In genomic region chr2:27083761-27084475, GRCm38 (mm10) we compare ENCODE assay signal across 17 mouse cellular contexts. TPM values are rescaled to one million over a fixed set of nuclear protein-coding genes. Genes with fewer than 3 reads are reported as not detected.
DNase-seq lines count a peak whose midpoint lies in the region; ATAC-seq and TF ChIP-seq lines count a peak whose summit lies in the region.
"Had no signal": no experiment of that assay in that cellular context is flagged by ENCODE, and none has a peak within 500 bp of the region (broad histone marks: within the 10 kb centered on the region; RNA-seq: fewer than 3 reads in every experiment).

No protein-coding gene starts in this region.

- H3K27ac ChIP-seq in heart, adult 2 months = no peak overlapping the region
- H3K27ac ChIP-seq in lung, postnatal 0 days (ENCODE audit: low read length) = peak overlapping the region; percentile 20; the same call in 1 of the 2 replicates
- no peak overlapping the region for H3K27ac ChIP-seq in neural tube, embryonic 15.5 days (replicated peaks)
- H3K27ac ChIP-seq: heart, embryonic 15.5 days; liver, embryonic 14.5 days had no signal

- TF ChIP-seq POLR2A in heart, adult 2 months (IDR thresholded peaks at IDR 0.05; ENCODE audit: insufficient read depth, low read depth, low read length) = no peak
- no peak for TF ChIP-seq POLR2A in lung, adult 2 months (IDR thresholded peaks at IDR 0.05; ENCODE audit: borderline replicate concordance, extremely low read depth, low read depth, low read length)

- no peak for TF ChIP-seq EP300 in heart, adult 2 months (IDR thresholded peaks at IDR 0.05; ENCODE audit: insufficient read depth, low read depth, low read length)
- TF ChIP-seq EP300 in lung, postnatal 0 days (IDR thresholded peaks at IDR 0.05) = no peak

- H3K4me2 ChIP-seq in lung, postnatal 0 days (replicated peaks; ENCODE audit: low read depth, low read length) = no peak overlapping the region
- no peak overlapping the region for H3K4me2 ChIP-seq in neural tube, embryonic 15.5 days
- H3K4me2 ChIP-seq: heart, embryonic 15.5 days had no signal

- no peak for TF ChIP-seq CTCF in heart, adult 2 months (IDR thresholded peaks at IDR 0.05)
- TF ChIP-seq CTCF in lung, postnatal 0 days (IDR thresholded peaks at IDR 0.05) = no peak
- no peak for TF ChIP-seq CTCF in lung, adult 2 months (IDR thresholded peaks at IDR 0.05; ENCODE audit: insufficient read depth, low read length)

- H3K4me1 ChIP-seq in heart, adult 2 months (ENCODE audit: control insufficient read depth, insufficient read depth, low read length) = peaks cover 32% of the 10 kb centered on the region
- peaks cover 18% of the 10 kb centered on the region; the same call in 1 of the 2 replicates for H3K4me1 ChIP-seq in lung, postnatal 0 days (ENCODE audit: insufficient read depth, low read depth, low read length)
- peaks cover 30% of the 10 kb centered on the region for H3K4me1 ChIP-seq in lung, adult 2 months (ENCODE audit: control insufficient read depth, insufficient read depth, low read length)
- peaks cover 36% of the 10 kb centered on the region for H3K4me1 ChIP-seq in neural tube, embryonic 15.5 days

- H3K27me3 ChIP-seq in heart, adult 2 months (ENCODE audit: control insufficient read depth, insufficient read depth, low read length) = no peaks in the 10 kb centered on the region
- H3K27me3 ChIP-seq in lung, postnatal 0 days (replicated peaks; ENCODE audit: insufficient read depth, low read length) = no peaks in the 10 kb centered on the region
- H3K27me3 ChIP-seq in neural tube, embryonic 15.5 days (replicated peaks) = no peaks in the 10 kb centered on the region

- no peak overlapping the region for H3K4me3 ChIP-seq in heart, adult 2 months
- H3K4me3 ChIP-seq in lung, postnatal 0 days (ENCODE audit: low read depth, low read length) = no peak overlapping the region
- H3K4me3 ChIP-seq in lung, adult 2 months (replicated peaks; ENCODE audit: extremely low read depth, low read depth, low read length) = no peak overlapping the region
- H3K4me3 ChIP-seq in neural tube, embryonic 15.5 days (replicated peaks) = no peak overlapping the region
- H3K4me3 ChIP-seq: heart, embryonic 15.5 days had no signal

- 44% methylated on average over 12 of the region's 12 CpGs for WGBS in heart, adult 2 months
- 50% methylated on average over 12 of the region's 12 CpGs for WGBS in lung, postnatal 0 days
- WGBS in lung, adult 2 months = 50% methylated on average over 12 of the region's 12 CpGs
- WGBS in neural tube, embryonic 15.5 days = 83% methylated on average over 12 of the region's 12 CpGs

- DNase-seq in heart, adult 2 months = peak; percentile 35 to 47
- no peak for DNase-seq in heart, postnatal 25 days (ENCODE audit: low spot score)
- DNase-seq in lung, postnatal 0 days (ENCODE audit: low spot score) = peak; percentile 43
- DNase-seq in lung, adult 2 months = no peak
- peak; percentile 72 to 86 for DNase-seq in kidney, postnatal 25 days
- no peak for DNase-seq in left cerebral cortex, postnatal 10 days (ENCODE audit: extremely low spot score in 1 of 2, low spot score in 2 of 2)
- DNase-seq: B cell, adult 2 months; cerebellum, adult 8-10 months; layer of hippocampus, adult 9-11 months; spleen, adult 18-20 months had no signal

- no peak overlapping the region for H3K9ac ChIP-seq in heart, adult 2 months (ENCODE audit: low read depth, low read length)
- no peak overlapping the region for H3K9ac ChIP-seq in lung, postnatal 0 days (replicated peaks; ENCODE audit: low read depth)
- no peak overlapping the region for H3K9ac ChIP-seq in neural tube, embryonic 15.5 days (replicated peaks)
- H3K9ac ChIP-seq: heart, embryonic 15.5 days; liver, embryonic 14.5 days had no signal

- intact Hi-C loops in heart, adult 2 months (cut with DNase I) = no loop called here
- intact Hi-C loops in heart, postnatal 25 days (cut with DNase I) = no loop called here
- intact Hi-C loops in left cerebral cortex, postnatal 10 days (cut with DNase I) = no loop called here

- H3K79me2 ChIP-seq in heart, adult 2 months (replicated peaks; ENCODE audit: control insufficient read depth, insufficient read depth, low read length) = no peaks in the 10 kb centered on the region

- no peaks in the 10 kb centered on the region for H3K36me3 ChIP-seq in heart, adult 2 months (ENCODE audit: control insufficient read depth, insufficient read depth, low read length)
- H3K36me3 ChIP-seq in lung, postnatal 0 days (ENCODE audit: insufficient read depth, low read length) = no peaks in the 10 kb centered on the region
- H3K36me3 ChIP-seq in neural tube, embryonic 15.5 days = no peaks in the 10 kb centered on the region
- H3K36me3 ChIP-seq: heart, embryonic 15.5 days had no signal

- no peak for ATAC-seq in lung, postnatal 0 days
- ATAC-seq in neural tube, embryonic 15.5 days (ENCODE audit: low FRiP score) = no peak
- ATAC-seq: forebrain, embryonic 16.5 days had no signal

- no peaks in the 10 kb centered on the region for H3K9me3 ChIP-seq in lung, postnatal 0 days (ENCODE audit: low read length)
- H3K9me3 ChIP-seq in neural tube, embryonic 15.5 days (replicated peaks) = no peaks in the 10 kb centered on the region
- H3K9me3 ChIP-seq: heart, embryonic 15.5 days had no signal

RNA-seq across cellular contexts. Expression of gene Adamtsl2, which starts 4.7 kb away (rescaled TPM):
- 10 to 100 TPM in 1 of 2 experiments, 1 to 10 TPM in 1; 9.2 to 18.9 TPM for total RNA-seq in heart, adult 2 months (2021)
- polyA plus RNA-seq in heart, adult 2 months (2012; rRNA removed) = 27.0 and 38.7 TPM in 2 replicates
- 10 to 100 TPM; 19.1 to 26.8 TPM for total RNA-seq in heart, postnatal 25 days (2021)
- polyA plus RNA-seq in lung, postnatal 0 days (2015; fragmentation: Nextera tagmentation; extraction: Ambion mirVana) = 50.6 and 52.3 TPM in 2 replicates
- 50.7 and 73.0 TPM in 2 replicates for polyA plus RNA-seq in lung, adult 2 months (2012; rRNA removed)
- polyA plus RNA-seq in neural tube, embryonic 15.5 days (2015; fragmentation: Nextera tagmentation; extraction: Ambion mirVana) = 7.2 and 7.7 TPM in 2 replicates
- total RNA-seq in left cerebral cortex, postnatal 10 days (2021) = 10 to 100 TPM; 24.7 to 30.6 TPM
- total RNA-seq: megakaryocyte-erythroid progenitor cell, adult 5-6 weeks; monocyte, adult 5-6 weeks had no signal

RNA-seq across cellular contexts. Expression of gene Mymk, which starts 11.9 kb away (rescaled TPM):
- total RNA-seq in heart, adult 2 months (2021) = not detected
- polyA plus RNA-seq in heart, adult 2 months (2012; rRNA removed) = 0.10 TPM in 1 of 2 replicates, not detected in the other
- not detected for total RNA-seq in heart, postnatal 25 days (2021)
- polyA plus RNA-seq in lung, postnatal 0 days (2015; fragmentation: Nextera tagmentation; extraction: Ambion mirVana) = 0.36 and 0.76 TPM in 2 replicates
- polyA plus RNA-seq in lung, adult 2 months (2012; rRNA removed) = 0.19 and 0.32 TPM in 2 replicates
- polyA plus RNA-seq in neural tube, embryonic 15.5 days (2015; fragmentation: Nextera tagmentation; extraction: Ambion mirVana) = 2.5 and 3.4 TPM in 2 replicates
- under 1 TPM; 0.59 to 0.69 TPM for total RNA-seq in left cerebral cortex, postnatal 10 days (2021)
- total RNA-seq: ES-E14; megakaryocyte-erythroid progenitor cell, adult 5-6 weeks; monocyte, adult 5-6 weeks had no signal
- polyA plus RNA-seq: forebrain, embryonic 16.5 days; liver, embryonic 14.5 days had no signal

RNA-seq across cellular contexts. Expression of gene Slc2a6, which starts 56.1 kb away (rescaled TPM):
- total RNA-seq in heart, adult 2 months (2021) = under 1 TPM; 0.21 to 0.41 TPM
- 0.97 and 1.1 TPM in 2 replicates for polyA plus RNA-seq in heart, adult 2 months (2012; rRNA removed)
- under 1 TPM; 0.25 to 0.39 TPM for total RNA-seq in heart, postnatal 25 days (2021)
- 1.1 and 1.3 TPM in 2 replicates for polyA plus RNA-seq in lung, postnatal 0 days (2015; fragmentation: Nextera tagmentation; extraction: Ambion mirVana)
- polyA plus RNA-seq in lung, adult 2 months (2012; rRNA removed) = 6.2 and 9.5 TPM in 2 replicates
- 17.2 and 20.0 TPM in 2 replicates for polyA plus RNA-seq in neural tube, embryonic 15.5 days (2015; fragmentation: Nextera tagmentation; extraction: Ambion mirVana)
- total RNA-seq in left cerebral cortex, postnatal 10 days (2021) = 10 to 100 TPM; 42.2 to 43.7 TPM

RNA-seq across cellular contexts. Expression of gene Fam163b, which starts 58.4 kb away (rescaled TPM):
- total RNA-seq in heart, adult 2 months (2021) = under 1 TPM; 0.44 to 0.77 TPM
- 1.1 and 1.4 TPM in 2 replicates for polyA plus RNA-seq in heart, adult 2 months (2012; rRNA removed)
- under 1 TPM; 0.34 to 0.48 TPM for total RNA-seq in heart, postnatal 25 days (2021)
- polyA plus RNA-seq in lung, postnatal 0 days (2015; fragmentation: Nextera tagmentation; extraction: Ambion mirVana) = 0.26 and 0.43 TPM in 2 replicates
- polyA plus RNA-seq in lung, adult 2 months (2012; rRNA removed) = 0.03 and 0.04 TPM in 2 replicates
- polyA plus RNA-seq in neural tube, embryonic 15.5 days (2015; fragmentation: Nextera tagmentation; extraction: Ambion mirVana) = 10.1 and 10.3 TPM in 2 replicates
- 100 to 1,000 TPM; 143 to 149 TPM for total RNA-seq in left cerebral cortex, postnatal 10 days (2021)
- total RNA-seq: ES-E14; megakaryocyte-erythroid progenitor cell, adult 5-6 weeks; monocyte, adult 5-6 weeks had no signal

Comparison
In these comparisons a context has a peak if more than half of its experiments do, and no peak if none do; other contexts are left out.
1. DNase-seq: peak in heart, adult 2 months (2 of 2), lung, postnatal 0 days (single experiment) and kidney, postnatal 25 days (2 of 2); none in heart, postnatal 25 days (single experiment), lung, adult 2 months (single experiment) and left cerebral cortex, postnatal 10 days (0 of 2).